Mouse (Mus musculus): Measurements from ENCODE around the gene Map10. TPM values are rescaled to one million over a fixed set of nuclear protein-coding genes. Genes with fewer than 3 reads are reported as not detected.

The Map10 gene
- 1 to 10 TPM; 4.2 to 5.2 TPM for total RNA-seq (2021)
- long read RNA-seq, experiment 1, transcript Map10-201 (1 exons, 3,542 nt) = major isoform, 15 of 15 reads
- long read RNA-seq, experiment 1, partial matches to known transcripts = 0 of 15 reads
- long read RNA-seq, experiment 1, other reads (novel, unspliced or antisense) = 0 of 15 reads
- long read RNA-seq, experiment 2, transcript Map10-201 (1 exons, 3,542 nt) = major isoform, 7 of 7 reads
- long read RNA-seq, experiment 2, partial matches to known transcripts = 0 of 7 reads
- long read RNA-seq, experiment 2, other reads (novel, unspliced or antisense) = 0 of 7 reads

GRCm38 (mm10) chr8:125669700-125670195 is at the start of gene Map10:
Gene Map10, plus strand, starts transcription at chr8:125669818.
- intact Hi-C loops (cut with DNase I) = loop anchor here (5.0 kb wide), 1 partner anchor 97 kb away; no protein-coding TSS in a partner anchor
- DNase-seq (ENCODE audit: low spot score in 2 of 2) = peak; percentile 93

- no peak for DNase-seq (ENCODE audit: low spot score in 2 of 2)
- intact Hi-C loops (cut with DNase I) = no loop called here
Measured at GRCm38 (mm10) chr8:125620301-125620700, 49.3 kb upstream of the Map10 start.

DNA sequence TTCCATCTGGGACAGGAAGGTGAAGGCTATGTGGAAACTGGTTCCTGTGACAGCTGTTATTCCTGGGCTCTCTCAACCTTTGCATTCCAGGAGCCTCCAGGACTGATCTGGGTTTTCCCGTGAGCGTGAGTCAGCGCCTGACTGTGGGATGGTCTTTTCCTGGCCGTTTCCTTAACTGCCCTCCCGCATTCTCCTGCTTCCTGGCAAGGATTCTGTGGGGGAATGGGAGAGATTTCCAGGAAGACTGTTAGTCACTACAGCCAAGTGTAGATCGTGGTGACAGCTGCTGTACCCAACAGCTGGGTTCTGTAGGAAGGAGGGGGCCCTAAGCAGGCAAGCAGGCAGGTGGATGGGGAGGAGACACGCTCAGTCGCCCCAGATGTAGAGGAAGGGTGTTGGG is 45.3 kb upstream of the Map10 start:
- peak; percentile 24 to 43 for DNase-seq (ENCODE audit: low spot score in 2 of 2)
- intact Hi-C loops (cut with DNase I) = no loop called here

DNA sequence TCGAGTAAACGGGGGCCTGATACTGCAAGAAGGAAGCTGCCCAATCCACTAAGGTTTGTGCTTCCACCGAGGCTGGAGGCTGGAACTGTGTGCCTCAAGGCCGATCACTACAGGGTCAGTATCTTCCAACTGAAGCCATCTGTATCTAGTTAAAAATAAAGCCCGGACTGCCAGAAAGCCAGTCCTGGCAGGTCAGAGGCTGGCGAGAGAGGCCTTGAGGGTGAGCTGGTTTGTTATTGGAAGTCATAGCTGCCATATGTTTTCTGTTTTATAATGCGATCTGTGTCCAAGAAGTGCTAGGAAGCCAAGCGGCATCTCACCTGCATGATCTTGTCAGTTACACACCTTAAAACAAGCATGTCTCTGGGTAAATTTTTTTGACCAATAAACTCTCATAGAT is 43.2 kb upstream of the Map10 start:
- no peak for DNase-seq (ENCODE audit: low spot score in 2 of 2)
- intact Hi-C loops (cut with DNase I) = no loop called here

DNA sequence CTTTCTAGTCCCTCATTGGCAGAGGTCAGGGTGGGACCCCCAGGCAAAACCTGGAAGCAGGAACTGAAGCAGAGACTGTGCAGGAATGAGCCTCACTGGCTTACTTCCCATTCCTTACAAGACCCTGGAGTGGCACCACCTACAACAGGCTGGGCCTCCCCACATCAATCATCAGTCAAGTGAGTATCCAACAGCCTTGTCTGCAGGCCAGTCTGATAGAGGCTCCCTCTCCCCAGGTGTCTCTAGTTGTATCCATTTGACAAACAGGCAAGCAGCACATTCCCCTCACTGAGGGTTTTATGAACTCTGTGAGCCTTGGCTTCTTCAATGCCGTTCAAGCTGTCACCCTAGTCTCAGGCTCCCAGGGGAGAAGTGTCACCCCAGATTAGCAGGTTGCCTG is 40.8 kb upstream of the Map10 start:
- DNase-seq (ENCODE audit: low spot score in 2 of 2) = no peak
- intact Hi-C loops (cut with DNase I) = no loop called here

DNA sequence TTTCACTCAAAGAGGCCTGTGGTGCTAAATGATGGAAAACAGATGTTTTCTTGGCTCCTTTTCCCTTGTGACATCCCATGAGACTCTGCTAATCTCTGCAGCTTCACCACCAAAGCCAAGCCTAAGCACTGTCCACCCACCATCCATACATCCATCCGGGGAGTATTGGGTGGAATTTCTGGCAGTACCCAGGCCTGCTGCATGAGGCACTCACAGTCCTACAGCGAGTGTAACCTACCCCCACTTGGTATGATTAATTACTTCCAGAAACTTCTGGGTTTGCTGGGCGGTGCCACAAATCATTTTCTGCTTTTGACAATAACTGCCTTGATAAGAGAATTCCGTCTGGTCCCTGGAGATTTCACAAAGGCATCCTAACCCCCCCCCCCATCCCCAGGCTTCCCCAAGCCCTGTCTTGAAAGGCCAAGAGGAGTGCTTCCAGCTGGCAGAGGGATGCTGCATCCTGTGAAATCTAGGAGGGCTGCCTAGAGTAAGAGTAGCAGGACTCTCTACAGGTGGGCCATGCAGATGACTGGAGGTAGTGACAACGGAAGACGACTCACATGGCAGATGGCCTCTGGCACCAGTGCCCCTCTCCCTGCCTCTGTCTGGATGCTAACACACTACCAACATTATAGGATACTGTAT is 31.1 kb upstream of the Map10 start:
- DNase-seq (ENCODE audit: low spot score in 2 of 2) = no peak
- intact Hi-C loops (cut with DNase I) = no loop called here

DNA sequence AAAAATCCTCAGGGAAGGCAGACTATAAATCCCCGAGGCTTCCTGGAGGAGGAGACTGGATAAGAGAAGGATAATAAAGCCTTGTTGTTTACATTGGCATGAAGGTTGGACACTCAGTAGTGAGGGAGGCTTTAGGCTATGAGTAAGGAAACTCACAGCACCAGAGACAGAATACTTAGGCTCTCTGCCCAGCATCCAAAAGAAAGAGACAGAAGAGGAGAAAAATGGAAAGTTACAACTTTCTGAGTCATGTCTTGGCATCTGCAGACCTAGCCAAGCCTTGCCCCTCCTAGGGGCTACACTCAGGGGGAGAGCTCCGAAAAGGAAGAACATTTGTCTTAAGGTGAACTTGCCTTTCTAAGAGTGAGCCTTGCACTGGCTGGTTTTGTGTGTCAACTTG is 30.0 kb upstream of the Map10 start:
- no peak for DNase-seq (ENCODE audit: low spot score in 2 of 2)
- intact Hi-C loops (cut with DNase I) = no loop called here

DNA sequence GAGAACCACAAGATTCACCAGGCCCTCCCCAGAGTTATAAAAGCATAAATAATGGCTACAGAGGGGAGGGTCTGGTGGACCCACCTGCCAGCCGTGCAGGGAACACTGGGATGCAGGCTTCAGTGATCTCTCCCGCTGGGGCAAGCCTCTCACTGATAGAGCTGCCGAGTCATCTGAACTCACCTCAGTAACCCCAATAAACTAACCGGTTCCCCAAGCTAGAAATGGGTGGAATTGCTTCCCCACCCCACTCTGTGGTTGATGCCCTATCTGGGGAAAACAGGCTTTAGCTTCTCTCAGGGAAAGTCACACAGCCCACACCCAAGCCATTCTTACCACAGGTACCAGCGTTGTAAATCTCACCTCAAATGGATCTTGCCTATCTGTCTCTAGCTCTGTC is 28.9 kb upstream of the Map10 start:
- no peak for DNase-seq (ENCODE audit: low spot score in 2 of 2)
- intact Hi-C loops (cut with DNase I) = no loop called here

GRCm38 (mm10) chr8:125641808-125642207 is 27.8 kb upstream of the Map10 start:
- DNase-seq (ENCODE audit: low spot score in 2 of 2) = no peak
- intact Hi-C loops (cut with DNase I) = no loop called here

DNA sequence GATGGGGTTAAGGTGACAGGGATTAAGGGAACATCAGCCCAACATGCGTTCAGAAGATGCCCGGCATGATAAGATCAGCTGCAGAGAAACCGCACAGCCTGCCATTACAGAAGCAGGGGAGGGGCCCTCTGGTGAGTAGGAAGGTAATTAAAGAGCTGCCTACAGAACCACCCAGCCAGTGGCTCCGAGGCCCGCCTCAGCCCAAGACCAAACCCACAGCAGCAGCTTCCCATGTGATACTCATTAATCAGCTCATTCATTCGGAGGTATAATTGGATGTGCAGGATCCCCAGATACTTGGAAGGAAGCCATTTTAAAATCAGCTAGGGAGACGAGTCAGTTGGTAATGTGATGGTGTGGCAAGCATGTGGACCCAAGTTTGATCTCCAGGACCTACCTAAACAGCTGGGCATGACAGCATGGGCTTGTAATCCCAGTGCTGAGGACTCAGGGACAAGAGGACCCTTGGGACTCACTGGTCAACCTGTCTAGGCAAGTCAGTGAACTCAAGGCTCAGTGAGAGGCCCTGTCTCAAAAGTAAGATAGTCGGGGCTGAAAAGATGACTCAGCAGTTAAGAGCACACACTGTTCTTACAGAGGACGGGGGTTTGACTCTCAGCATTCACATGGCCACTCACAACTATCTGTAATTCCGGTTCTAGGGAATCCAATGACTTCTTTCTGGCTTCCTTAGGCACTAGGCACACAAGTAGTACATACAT is 23.7 kb upstream of the Map10 start:
- intact Hi-C loops (cut with DNase I) = no loop called here
- DNase-seq (ENCODE audit: low spot score in 2 of 2) = no peak

- DNase-seq (ENCODE audit: low spot score in 2 of 2) = no peak
- intact Hi-C loops (cut with DNase I) = no loop called here
Measured at GRCm38 (mm10) chr8:125649447-125649846, 20.2 kb upstream of the Map10 start.

DNA sequence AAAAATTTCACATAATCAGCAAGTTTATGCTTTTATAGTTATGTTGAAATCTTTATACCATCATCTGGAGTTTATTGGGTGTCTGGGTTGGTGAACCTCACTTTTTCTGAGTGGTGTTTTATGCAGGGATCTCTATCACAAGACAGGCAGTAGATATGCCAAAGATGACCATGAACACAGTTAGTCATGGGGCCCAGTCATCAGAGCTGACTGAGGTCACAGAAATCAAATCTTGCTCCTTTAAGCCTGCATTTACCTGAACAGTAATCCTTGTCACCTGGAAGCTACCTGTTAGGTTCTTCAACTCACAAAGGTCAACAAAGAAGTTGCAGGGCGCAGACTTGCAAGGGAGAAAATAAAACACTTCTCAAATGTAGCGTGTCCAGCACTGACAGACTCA is 14.8 kb upstream of the Map10 start:
- DNase-seq (ENCODE audit: low spot score in 2 of 2) = no peak
- intact Hi-C loops (cut with DNase I) = no loop called here

DNA sequence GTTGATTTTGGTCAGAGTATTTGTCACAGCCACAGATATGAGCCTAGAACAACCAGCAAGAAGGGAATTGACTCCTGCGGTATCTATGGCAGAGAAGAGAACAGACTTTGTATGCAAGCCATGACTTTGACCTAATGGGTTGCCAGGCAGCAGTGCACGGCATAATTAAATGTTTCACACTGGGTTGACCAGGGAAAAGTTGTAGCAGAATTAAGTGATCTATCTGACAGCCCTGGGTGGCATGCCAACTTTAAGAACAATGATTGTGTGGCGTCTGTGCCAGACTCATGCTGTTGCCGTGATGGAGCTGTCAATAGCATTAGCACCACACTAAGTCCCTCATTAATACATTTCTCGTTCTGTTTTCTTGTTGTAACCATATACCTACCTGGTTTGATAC is 11.1 kb upstream of the Map10 start:
- DNase-seq (ENCODE audit: low spot score in 2 of 2) = no peak
- intact Hi-C loops (cut with DNase I) = no loop called here

DNA sequence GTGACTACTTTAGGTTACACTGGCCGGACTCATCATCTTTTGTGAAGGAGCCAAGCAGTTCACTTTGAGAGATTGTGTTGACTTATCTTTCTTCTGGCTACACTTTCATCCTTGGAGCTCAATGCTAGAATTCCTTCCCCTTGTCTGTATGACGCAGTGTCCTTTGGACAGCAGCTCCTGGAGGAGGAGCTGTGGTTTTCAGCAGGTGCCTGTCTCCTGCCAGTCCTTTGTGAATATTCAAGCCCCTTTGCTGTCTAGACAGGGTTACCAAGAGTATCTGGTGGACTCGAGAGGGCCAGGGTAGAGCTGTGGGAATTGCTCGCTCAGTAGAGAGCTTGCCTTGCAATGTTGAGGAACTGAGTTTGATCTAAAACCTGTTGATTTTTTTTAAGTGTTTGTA is 10.7 kb upstream of the Map10 start:
- DNase-seq (ENCODE audit: low spot score in 2 of 2) = no peak
- intact Hi-C loops (cut with DNase I) = no loop called here

DNA sequence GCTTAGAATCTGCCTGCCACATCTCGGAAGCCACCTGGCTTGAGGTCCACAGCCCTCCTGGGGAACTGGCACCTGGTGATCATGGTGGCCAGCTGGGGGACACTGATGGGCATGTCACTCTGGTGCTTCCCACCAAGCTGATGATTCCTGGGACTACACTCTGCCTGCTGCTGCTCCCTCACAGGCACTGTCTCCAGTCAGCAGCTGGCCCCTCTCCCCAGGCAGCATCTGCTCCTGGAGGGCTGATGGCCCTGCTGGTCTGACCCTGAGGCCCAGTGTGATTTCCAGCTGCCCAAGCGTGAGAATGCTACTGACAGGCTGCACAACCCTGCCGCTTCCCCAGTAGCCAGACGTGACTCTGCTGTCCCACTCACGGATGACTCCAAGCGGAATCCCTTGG is 9.2 kb upstream of the Map10 start:
- intact Hi-C loops (cut with DNase I) = no loop called here

DNA sequence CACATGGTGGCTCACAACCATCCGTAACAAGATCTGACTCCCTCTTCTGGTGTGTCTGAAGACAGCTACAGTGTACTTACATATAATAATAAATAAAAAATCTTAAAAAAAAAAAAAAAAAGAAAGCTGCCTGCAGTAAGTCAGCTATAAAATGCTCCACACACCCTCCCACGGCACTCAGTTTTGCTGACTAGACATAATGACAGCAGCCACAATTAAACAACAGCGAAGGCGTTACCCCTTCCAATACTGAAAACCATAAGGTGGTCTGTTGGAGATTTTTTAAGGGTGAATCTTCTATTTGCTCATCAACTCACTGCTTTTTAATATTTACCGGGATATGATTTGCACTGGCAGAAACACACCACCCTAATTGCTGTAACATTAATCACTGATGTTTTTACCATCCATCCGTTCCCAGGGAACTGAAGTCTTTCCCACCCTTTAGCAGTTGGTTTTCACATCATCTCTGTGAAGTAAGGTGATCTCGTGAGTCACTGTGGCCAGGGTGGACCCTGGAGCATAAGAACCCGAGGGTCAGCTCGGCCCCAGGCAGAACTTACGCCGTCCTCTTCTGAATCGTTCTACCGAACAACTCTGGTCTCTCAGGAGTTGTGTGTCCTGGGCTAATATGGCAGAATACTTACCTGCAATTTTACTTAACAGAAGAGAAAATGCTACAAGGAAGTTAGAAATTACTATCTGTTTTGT is 7.5 kb upstream of the Map10 start:
- DNase-seq (ENCODE audit: low spot score in 2 of 2) = no peak
- intact Hi-C loops (cut with DNase I) = no loop called here

More for the DNA sequence above, 9.2 kb upstream of the Map10 start:
- no peak for DNase-seq (ENCODE audit: low spot score in 2 of 2)

DNA sequence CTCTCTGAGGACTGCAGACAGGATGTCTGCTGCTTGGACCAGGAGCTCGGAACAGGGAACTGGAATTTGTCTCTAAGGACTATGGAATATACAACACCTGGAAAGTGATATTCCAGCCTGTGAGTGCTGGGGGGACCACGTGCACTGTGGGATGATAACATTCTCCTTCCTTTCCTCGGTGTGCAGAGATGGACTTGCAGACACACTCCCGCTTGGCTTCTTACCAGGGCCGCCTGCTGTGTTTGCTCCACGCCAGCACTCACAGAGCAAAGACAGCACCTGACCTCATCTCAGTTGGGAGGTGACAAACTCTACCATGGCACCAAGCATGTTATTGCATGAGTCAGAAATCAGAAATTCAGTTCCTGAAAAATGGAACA is 7.0 kb upstream of the Map10 start:
- DNase-seq (ENCODE audit: low spot score in 2 of 2) = no peak
- intact Hi-C loops (cut with DNase I) = no loop called here

GRCm38 (mm10) chr8:125665183-125665875 is 4.3 kb upstream of the Map10 start:
- no peak for DNase-seq (ENCODE audit: low spot score in 2 of 2)
- intact Hi-C loops (cut with DNase I) = loop anchor here (5.0 kb wide), 1 partner anchor 93 kb away; no protein-coding TSS in a partner anchor

DNA sequence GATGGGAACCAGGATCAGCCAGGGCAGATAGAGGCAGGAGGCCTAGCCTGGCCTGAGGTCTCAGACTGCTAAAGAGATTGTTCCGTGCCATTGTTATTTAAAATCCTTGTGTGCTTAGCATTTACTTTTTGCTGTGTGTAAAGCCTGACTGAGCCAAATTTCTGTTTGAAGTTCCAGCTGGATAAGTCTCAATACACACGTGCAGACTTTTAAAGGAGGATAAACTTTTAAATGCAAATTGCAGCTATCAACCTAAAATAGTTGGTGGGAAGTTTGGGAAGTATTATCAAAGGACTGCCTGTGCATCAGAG is 3.8 kb upstream of the Map10 start:
- DNase-seq (ENCODE audit: low spot score in 2 of 2) = no peak
- intact Hi-C loops (cut with DNase I) = loop anchor here (5.0 kb wide), 1 partner anchor 94 kb away; no protein-coding TSS in a partner anchor

Data from left cerebral cortex, postnatal 14 days (tissue).